Mouse (Mus musculus): ENCODE data around the gene Foxg1.

The Foxg1 gene

DNA sequence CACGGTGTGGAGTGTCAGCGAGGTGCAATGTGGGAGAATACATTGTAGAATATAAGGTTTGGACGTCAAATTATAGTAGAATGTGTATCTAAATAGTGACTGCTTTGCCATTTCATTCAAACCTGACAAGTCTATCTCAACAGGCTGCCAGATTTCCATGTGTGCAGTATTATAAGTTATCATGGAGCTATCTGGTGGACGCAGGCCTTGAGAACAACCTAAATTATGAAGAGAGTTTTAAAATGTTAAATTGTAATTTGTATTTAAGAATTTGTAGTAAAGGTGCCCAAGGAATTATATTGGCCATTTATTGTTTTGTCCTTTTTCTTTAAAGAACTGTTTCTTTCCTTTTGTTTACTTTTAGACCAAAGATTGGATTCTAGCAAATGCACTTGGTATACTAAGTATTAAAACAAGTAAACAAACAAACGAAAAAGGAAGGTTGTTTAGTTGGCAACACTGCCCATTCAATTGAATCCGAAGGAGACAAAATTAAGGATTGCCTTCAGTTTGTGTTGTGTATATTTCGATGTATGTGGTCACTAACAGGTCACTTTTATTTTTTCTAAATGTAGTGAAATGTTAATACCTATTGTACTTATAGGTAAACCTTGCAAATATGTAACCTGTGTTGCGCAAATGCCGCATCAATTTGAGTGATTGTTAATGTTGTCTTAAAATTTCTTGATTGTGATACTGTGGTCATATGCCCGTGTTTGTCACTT is 3.8 kb downstream of the Foxg1 start:
- peak in 1 of 2 experiments; percentile 50 for DNase-seq

DNA sequence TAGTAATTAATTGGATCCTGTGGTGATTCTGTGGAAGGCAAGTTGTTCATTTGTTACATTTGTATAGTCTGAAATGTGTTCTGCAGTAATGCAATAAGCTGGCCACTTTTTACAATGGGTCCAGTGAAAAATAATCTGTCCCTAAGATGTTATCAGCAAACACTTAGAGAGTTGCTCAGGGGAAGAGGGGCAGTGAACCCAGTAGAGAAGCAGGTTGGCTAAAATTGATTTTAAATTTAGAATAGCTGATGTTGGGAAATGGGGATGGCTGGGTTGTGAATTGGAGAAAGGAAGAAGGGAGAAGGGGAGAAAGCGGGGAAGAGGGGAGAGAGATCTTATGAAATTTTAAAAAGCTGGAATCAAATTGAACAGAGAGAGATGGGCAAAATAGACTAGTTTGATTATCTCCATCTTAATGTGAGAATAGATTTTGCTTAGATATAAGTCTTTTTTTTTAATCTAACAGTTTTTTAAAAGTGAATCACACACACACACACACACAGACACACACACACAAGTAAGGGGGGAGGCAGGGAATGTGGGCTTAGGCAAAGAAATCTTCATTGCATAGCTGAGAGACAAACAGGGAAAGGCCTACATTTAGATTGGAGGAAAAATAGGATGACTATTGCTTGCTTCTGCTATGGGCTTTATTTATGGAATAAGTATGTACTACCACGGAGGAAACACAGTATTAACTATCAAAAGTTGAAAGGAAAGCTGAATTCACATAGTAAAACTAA is 5.6 kb downstream of the Foxg1 start:
- peak in 1 of 2 experiments; percentile 19 for DNase-seq

DNA sequence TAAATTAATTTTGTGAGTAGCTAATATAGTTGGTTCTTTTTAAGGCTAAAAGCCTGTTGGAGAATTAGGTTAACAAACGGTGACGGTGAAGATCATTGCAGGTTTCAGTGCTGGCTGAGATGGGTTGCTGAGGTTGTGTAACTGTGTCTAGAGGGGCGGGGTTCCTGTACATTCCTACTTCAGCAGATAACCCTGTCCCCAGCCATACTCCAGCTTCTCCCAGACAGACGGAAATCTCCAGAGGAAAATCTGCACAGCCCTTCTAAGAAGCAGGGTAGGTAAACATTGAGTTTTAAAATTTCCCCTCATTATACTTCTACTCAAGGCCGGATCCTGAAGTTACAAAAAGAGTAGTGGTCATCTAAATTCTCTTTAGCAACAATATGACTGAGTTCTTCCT is 7.2 kb downstream of the Foxg1 start:
- DNase-seq = peak in 1 of 2 experiments; percentile 37

DNA sequence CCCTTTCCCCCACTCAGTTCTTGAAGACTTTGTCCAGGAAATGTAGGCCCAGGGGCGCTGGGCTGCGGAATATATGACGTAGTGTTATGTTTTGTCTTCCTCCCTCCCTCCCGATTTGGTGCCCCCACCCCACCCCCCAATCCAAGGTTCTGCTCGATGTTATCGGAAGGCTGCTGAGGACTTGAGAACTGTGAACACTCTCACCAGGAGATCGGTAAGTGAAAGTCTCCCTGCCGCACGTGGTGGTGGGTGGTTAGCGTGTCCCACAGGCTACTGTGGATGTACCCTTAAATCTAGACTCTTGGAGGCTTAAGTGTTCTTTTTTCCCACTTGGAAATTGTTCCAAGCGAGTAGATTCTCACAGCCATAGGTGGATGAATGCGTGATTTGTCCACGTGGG is 7.8 kb downstream of the Foxg1 start:
- peak in 1 of 2 experiments; percentile 38 for DNase-seq

DNA sequence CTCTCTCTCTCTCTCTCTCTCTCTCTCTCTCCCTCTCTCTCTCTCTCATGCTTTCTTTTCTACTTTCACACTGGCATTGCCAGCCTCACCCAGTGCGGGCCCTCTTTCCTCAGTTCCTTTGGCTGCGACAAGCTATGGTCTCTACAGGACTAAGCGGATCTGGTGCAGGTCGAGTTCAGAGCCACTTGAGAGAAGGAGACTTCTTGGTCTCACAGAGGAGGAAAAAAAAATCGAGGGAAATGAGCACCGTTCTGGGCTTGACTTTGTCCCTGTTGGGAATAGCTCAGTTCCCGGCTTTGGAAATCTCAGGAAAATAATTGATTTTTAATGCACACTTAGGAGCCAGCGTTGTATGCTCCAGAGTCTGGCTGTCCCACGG is 8.5 kb downstream of the Foxg1 start:
- DNase-seq = no peak

DNA sequence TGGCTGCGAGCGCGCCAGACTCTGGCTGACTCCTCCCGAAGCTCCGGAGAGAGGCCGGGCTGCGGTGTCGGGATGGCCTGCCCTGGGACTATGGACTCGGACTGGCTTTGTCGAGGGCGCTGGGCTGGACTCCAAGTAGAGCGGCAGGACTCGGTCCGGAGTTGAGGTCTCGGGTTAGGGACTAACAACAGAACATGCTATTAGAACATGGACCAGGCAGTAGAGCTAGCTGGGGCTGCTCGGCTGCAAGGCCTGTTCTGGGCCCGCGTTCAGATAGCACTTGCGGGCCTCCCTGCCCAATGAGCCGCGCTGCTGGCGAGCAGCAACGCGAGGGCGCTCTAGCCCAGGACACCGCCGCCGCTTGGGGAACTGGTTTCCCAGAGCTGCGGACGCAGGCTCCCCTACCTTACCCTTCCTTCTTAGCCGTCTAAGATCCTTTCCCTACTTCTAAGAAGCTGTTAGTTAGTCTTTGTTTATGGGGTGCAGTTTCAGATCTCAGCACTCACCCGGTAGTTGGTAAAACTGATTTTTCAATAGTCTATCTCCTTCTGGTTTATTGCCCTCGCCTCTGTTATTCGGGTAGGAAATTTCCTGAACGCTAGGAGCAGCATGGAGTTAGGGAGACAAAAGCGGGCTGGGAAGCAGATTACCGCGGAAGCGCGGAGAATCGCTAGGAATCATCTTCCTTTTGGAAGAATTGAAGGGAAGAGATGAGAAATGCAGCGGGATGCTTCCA is 9.0 kb downstream of the Foxg1 start:
- DNase-seq = peak; percentile 82 to 86

DNA sequence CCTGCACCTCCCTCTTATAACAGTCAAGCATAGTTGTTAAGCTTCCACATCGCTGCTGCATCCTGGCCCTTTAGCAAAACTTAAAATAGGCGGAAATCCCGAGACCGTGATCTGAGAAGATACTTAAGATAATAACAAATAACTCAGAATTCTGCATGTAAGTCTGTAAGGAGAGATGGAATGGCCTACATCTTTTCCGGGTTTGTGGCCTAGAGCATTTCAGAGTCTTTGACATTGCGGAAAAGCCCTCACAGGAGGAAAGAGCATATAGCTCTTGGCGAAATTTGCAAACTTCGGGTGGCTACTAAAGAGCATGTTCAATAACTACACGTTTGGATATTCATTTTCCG is 9.6 kb downstream of the Foxg1 start:
- DNase-seq = no peak

DNA sequence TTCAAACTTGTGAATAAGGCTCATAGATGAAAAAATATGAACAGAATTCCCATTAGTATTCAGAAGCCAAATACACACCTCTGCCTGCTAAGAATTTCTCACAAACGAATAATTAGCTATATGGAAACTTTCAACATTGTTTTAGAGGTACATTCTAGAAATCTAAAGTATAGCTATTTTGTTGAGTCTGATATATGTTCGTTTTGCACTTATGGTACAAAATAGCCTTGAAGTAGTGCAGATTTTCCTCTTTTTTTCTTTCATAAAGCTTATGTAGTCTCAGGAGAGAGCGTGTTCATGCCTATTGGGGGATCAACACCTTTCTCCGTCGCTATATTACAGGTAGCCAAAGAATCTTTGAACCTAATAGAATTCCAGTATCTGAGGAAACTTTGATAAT is 10.4 kb downstream of the Foxg1 start:
- peak in 1 of 2 experiments; percentile 30 for DNase-seq

DNA sequence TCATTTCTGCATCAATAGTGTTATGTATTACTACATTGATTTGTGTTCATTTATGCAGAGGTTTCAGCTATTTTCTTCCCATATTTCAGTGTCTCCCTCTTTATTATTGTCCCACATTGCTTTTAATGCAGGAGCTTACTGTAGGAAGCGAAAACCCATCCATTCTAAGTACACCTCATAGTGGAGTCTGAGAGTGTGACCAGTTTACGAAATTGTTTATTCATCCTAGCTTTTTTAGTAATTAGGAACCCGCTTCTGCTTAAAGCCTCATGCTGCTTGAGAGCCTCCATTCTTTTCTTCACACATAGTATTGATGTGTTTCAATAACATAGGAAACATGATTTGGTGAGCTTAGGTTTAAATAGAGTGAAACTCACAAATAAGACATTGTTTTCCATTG is 11.2 kb downstream of the Foxg1 start:
- peak in 1 of 2 experiments; percentile 41 for DNase-seq

DNA sequence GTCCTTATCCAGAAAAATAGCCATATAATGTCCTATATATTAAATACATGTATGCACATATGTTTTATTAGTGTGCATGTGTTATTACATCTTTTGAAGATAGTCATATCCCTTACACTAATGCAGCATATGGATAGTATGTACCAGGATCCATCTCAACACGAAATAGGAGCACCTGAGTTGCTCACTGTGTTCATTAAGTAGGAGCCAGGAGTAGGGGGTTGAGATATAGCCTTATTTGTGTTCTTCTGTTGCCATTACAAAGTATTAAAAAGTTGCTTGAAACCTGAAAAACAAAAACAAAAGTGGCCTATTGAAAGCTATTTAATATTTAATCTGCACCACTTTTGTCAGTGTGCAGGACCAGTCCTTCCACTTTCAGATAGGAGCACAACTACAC is 11.7 kb downstream of the Foxg1 start:
- peak in 1 of 2 experiments; percentile 30 for DNase-seq

DNA sequence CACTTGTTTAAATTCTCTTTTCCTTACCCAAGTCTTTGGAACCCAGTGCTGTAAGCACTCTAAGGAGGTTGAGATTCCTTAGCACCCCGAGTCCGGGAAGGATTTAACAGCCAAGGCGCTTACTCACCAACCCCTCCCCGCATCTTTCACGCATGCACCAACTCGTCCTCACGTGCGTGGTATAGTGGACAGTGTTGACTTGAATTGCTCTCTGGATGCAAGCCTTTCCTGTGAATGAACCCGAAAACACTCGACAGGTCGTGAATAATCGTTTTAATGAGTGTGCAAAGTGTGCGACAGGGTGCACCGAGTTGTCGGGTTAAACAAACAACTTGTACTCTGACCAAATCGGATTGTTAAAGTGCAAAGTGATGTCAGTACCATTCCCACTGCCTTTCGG is 12.4 kb downstream of the Foxg1 start:
- peak in 1 of 2 experiments; percentile 37 for DNase-seq

DNA sequence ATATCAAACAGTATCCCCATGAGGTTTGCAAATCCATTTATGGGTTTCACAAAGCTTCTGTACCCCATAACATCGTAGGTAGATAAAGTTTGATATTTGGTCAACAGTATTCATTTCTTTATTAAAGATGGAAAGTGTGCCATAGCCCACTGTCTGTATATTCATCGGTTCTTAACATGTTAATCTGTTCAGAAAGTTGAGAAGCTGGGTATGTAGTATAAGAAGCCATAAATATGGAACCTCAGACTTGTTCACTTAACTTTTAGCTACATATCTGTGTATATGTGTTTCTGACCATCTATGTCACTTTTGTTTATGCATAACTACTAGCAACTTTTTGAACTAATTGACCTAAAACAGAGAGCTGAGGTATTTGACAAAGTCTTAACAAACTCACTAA is 13.5 kb downstream of the Foxg1 start:
- no peak for DNase-seq

DNA sequence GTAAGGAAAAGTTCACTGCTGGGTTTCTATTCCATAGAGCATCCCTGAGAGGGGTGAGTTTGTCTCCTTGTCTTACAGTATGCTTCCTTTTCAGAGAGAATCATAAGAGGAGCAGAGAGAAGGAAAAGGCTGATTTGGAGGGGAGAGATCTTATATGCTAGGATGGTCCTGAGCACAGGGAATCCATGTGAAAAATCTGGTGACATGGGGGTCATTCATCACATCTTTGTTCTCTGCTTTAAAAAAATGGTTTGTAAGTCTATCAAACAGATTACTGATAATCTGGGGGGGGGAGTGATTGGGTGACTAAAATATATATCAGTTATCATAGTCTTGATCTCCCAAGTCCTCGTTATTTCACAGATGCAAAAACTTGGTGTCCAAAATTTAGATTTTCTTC is 14.3 kb downstream of the Foxg1 start:
- peak in 1 of 2 experiments; percentile 6 for DNase-seq

DNA sequence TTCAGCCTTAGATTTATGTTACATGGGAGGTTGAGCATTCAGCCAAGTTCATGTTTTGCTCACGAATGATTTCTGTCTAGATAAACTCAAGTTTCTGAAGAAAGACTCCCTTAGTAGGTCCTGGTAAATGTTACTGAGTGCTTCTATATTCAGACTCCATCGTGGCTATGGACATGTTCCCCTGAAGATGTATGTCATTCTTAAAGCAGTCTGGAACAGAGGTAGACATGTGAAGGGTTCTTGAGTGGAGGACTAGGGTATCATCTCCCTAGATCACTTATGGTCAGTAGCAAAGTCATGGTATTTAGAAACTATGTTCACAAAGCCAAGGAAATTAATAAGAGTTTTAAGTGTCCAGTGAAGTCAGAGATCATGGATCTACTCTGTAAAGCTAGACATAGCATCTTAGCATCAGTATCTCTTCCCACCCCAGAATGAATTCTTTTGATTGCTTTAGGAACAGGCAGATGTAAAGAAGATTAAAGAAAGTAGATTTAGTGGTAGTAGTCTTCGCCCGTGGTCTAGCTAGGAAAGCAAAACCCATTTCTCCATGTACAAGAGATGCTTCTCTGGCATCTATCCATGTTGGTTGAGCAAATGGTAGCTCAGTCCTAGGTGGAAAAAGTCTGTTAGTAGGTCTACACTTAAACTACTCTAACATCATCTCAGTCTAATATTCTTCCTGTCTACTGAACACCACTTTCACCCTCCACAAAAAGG is 15.1 kb downstream of the Foxg1 start:
- peak in 1 of 2 experiments; percentile 16 for DNase-seq

DNA sequence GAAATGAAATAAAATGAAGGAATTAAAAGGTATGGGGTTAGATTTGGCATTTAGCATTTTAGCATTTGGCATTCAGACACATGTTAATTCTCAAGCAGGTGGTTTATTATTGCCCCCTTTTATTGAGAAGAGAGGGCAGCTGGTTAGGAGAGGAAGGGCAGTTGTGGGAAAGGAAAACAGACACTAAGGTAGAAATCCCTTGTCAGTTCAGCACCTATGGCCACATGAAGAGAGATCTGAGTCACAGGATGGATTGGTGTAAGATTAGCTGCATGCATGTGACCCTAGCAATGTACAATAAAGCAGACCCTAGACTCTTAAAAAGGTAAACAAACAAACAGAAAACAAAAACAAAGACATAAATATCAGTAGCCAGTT is 15.7 kb downstream of the Foxg1 start:
- peak in 1 of 2 experiments; percentile 12 for DNase-seq

DNA sequence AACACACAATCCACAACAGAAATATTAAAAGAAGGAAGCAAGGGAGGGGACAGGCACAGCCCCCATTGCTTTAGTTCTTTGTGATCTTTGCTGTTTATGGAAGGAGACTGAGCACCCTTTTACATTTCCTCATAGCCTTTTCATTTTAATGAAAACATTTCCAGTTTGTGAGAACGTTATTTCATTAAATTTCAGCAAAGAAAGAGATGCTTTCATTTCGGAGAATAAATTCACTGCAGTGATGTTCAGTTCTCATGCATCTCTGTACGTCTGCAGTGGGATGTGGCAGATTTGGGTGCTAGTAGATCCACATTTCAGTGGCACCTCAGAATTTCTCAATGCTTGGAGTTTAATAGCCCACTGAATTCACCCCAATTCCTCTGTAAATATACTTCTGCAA is 16.2 kb downstream of the Foxg1 start:
- DNase-seq = peak in 1 of 2 experiments; percentile 36

DNA sequence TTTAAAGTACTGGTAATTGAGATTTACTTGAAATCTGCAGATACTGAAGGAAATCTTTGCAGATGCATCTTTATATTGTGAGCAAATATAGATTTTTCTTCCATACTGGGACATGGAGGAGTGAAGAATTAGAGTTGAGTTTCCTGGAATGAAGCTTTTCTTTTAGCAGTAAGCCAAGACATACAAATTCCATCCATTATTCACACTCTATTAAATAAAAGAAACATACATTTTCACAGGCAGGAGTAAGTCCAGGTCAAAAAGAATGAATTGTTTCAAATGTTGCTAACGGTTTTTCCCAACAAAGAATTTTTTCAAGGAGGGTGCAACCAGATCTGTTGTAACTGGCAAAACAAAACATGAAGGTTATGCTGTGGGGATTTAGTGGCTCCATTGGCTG is 17.2 kb downstream of the Foxg1 start:
- DNase-seq = no peak

DNA sequence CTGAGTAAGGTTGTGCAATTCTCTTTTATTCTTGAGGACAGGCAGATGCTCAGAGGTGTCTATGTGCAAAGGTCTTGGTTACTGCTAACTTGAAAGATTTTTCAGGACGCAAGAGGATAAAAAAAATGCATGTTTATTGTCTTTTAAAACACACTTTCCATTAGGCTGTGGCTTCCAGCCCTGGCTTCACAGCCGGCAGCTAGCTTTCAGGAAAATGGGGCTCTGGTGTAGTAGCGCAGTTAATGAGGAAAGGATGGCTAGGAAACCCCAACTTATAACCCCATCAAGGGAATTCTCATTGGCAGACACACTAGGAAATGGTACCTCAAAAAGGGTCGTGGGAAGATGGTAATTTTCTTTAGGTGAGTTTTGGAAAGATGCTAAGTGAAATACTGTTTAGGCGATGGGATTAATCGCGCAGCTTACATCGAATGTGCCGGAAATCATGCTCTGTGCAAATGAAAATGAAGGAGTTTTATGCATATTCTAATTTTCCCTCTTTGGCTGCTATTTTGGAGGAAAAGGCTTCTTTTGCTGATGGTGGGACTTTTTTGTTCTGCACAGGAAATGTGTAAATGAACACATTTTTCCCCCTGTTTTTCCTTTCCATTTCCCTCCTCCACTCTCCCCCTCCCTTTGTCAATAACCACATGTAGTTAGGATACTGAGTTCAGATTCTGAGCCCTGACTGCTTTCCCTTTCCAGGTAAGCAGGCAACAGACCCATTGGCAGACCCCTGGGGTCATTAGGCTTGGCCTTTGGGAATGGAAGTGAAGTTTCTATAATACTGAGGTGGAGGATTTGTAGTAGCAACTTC is 17.8 kb downstream of the Foxg1 start:
- DNase-seq = peak in 1 of 2 experiments; percentile 32

DNA sequence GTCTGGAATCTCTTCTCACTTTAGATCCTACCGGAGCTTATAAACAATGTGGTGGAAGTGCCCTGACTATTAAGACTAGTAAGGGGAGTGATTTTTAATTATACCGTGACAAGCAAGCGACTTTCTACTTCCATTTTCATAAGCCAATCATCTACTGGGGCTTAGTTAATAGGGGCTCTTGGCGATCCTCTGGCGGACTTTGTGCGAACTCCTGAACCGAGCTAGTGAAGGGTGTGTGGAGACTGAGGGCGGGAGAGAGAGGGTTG is 18.3 kb downstream of the Foxg1 start:
- peak in 1 of 2 experiments; percentile 41 for DNase-seq

DNA sequence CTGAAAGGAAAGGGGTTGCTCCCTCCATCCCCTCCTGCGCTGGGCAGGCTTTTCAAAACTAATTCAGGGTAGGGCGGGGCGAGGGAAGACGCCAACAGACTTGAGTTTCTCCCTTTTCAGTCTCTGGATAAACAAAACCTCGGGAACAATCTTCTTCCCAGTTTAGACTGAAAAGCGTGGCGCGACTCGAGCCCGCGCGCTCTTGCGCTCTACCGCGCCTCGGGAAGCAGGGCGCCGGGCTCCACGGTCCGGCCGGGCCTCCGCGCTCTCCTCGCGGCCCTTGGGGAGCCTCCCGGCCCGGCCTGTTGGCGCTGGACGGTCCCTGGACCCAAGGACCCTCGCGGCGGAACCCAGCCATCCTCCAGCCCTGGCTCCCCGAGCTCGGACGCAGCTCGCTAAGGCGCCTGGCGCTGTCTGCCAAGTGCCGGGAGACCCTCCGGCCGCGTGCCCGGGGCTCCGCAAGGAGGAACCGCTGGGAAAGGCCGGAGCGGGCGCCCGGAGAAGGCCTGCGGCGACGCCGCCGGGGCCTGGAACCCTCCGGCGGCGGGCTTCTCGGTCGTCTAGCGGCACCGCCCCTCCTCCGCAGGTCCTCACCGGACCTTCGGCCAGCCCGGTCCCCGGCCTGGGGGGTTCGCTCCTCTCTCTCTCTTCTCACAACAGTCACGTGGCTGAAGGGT is 18.8 kb downstream of the Foxg1 start:
- peak in 1 of 2 experiments; percentile 55 for DNase-seq

DNA sequence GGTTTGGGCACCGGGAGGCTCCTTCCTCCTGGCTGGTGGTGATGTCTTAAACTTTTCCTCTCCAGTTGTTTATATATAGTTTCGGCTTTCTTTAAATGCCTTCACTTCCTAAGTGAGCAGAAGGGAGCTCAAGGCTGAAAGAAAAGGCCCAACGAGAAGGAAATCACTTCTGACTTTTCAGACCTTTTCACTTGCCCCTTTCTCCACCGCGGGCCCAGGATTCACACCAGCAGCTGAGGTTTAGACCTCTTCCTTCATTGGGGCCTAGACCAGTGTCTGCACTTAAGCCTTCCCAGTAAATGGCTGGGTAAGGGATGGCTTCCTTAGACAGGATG is 19.3 kb downstream of the Foxg1 start:
- peak in 1 of 2 experiments; percentile 7 for DNase-seq

DNA sequence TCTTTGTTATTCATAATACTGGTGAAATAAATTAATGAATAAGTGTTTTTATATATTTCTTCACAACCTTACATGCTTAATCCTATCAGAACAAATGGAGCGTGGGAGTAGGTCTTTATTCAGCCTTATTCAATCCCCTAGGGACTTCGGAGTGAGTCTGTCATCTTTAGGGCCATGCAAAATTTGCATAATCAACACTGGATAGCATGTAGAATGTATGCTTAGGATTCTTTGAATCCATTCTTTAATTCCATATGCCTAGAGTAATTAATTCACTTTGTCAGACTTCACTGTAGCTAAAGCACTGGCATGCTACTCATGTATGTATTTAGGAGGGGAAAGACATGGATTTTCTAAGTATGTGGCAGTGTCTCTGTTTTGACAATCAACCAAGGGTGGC is 27.4 kb downstream of the Foxg1 start:
- DNase-seq = no peak

All from cerebellum, postnatal 10 days (tissue).